Comparison of ENCODE assay signal across 8 mouse cellular contexts in genomic region chr1:180903666-180904038, GRCm38 (mm10). TPM values are rescaled to one million over a fixed set of nuclear protein-coding genes. Genes with fewer than 3 reads are reported as not detected.
DNase-seq lines count a peak whose midpoint lies in the region; ATAC-seq and TF ChIP-seq lines count a peak whose summit lies in the region.

No protein-coding gene starts in this region.

- WGBS in embryonic facial prominence, embryonic 13.5 days, result 38% methylated on average over 10 of the region's 10 CpGs
- WGBS in intestine, postnatal 0 days, result 24% methylated on average over 10 of the region's 10 CpGs

- 0 out of 2 replicates have a peak, but pooled peaks cover 3% of the 10 kb centered on the region for H3K27me3 ChIP-seq in embryonic facial prominence, embryonic 13.5 days
- no peaks in the 10 kb centered on the region for H3K27me3 ChIP-seq in intestine, postnatal 0 days (replicated peaks; ENCODE audit: control insufficient read depth, insufficient read depth, low read length)
- peaks cover 13% of the 10 kb centered on the region for H3K27me3 ChIP-seq in myocyte (ENCODE audit: control insufficient read depth, insufficient read depth, insufficient read length)

- peak overlapping the region; percentile 81 for H3K4me3 ChIP-seq in left cerebral cortex, adult 2 months
- peak overlapping the region; percentile 93 for H3K4me3 ChIP-seq in embryonic facial prominence, embryonic 13.5 days
- H3K4me3 ChIP-seq in intestine, postnatal 0 days (ENCODE audit: low read depth, low read length), result peak overlapping the region; percentile 64
- peak overlapping the region; percentile 64 for H3K4me3 ChIP-seq in myocyte

- no peak for ATAC-seq in embryonic facial prominence, embryonic 13.5 days (ENCODE audit: insufficient number of reproducible peaks, insufficient read depth, low FRiP score, low TSS enrichment, low read depth)
- 0 out of 2 replicates have a peak, but pooled peaks have one; percentile 14 for ATAC-seq in intestine, postnatal 0 days
- no peak for ATAC-seq in monocyte, adult 5-6 weeks (replicated peaks; ENCODE audit: insufficient number of reproducible peaks, low FRiP score, low TSS enrichment, poor library complexity, severe bottlenecking)

- H3K9me3 ChIP-seq in embryonic facial prominence, embryonic 13.5 days, result no peaks in the 10 kb centered on the region
- no peaks in the 10 kb centered on the region for H3K9me3 ChIP-seq in intestine, postnatal 0 days (ENCODE audit: control insufficient read depth)

- H3K79me2 ChIP-seq in myocyte (ENCODE audit: control insufficient read depth, insufficient read depth), result peaks cover 17% of the 10 kb centered on the region

- H3K36me3 ChIP-seq in embryonic facial prominence, embryonic 13.5 days, result peaks cover 29% of the 10 kb centered on the region
- peaks cover 13% of the 10 kb centered on the region for H3K36me3 ChIP-seq in intestine, postnatal 0 days (ENCODE audit: control insufficient read depth, insufficient read depth)
- H3K36me3 ChIP-seq in myocyte (ENCODE audit: control insufficient read depth, insufficient read depth), result no peaks in the 10 kb centered on the region

- H3ac ChIP-seq in myocyte (ENCODE audit: control insufficient read depth, insufficient read length), result peak overlapping the region; percentile 84

- intact Hi-C loops in left cerebral cortex, adult 2 months (cut with DNase I), result no loop called here
- intact Hi-C loops in left cerebral cortex, postnatal 4 days (cut with DNase I), result loop anchor here (5.0 to 10.0 kb wide), 3 partner anchors 69 to 191 kb away; no protein-coding TSS in a partner anchor
- intact Hi-C loops in left cerebral cortex, postnatal 14 days (cut with DNase I), result no loop called here

- peak overlapping the region; percentile 94 for H3K9ac ChIP-seq in embryonic facial prominence, embryonic 13.5 days
- 0 out of 2 replicates have a peak overlapping the region, but pooled peaks have one; percentile 17 for H3K9ac ChIP-seq in intestine, postnatal 0 days (ENCODE audit: low read depth, low read length)

- DNase-seq in left cerebral cortex, adult 2 months (ENCODE audit: extremely low spot score in 1 of 2, low spot score in 2 of 2), result no peak
- DNase-seq in left cerebral cortex, postnatal 4 days, result no peak
- no peak for DNase-seq in urinary bladder, adult 2 months (ENCODE audit: low spot score)
- no peak for DNase-seq in left cerebral cortex, postnatal 14 days (ENCODE audit: low spot score in 2 of 2)

- H3K4me1 ChIP-seq in embryonic facial prominence, embryonic 13.5 days, result peaks cover 20% of the 10 kb centered on the region
- no peaks in the 10 kb centered on the region; the same call in 1 of the 2 replicates for H3K4me1 ChIP-seq in intestine, postnatal 0 days (replicated peaks; ENCODE audit: control insufficient read depth, insufficient read depth, low read length)

- TF ChIP-seq CTCF in left cerebral cortex, adult 2 months (IDR thresholded peaks at IDR 0.05), result no peak
- TF ChIP-seq CTCF in intestine, postnatal 0 days (IDR thresholded peaks at IDR 0.05; ENCODE audit: low read depth), result no peak

- no peak for TF ChIP-seq POLR2A in myocyte (IDR thresholded peaks at IDR 0.05; ENCODE audit: insufficient read length, low read depth)

- H3K27ac ChIP-seq in left cerebral cortex, adult 2 months, result peak overlapping the region; percentile 88
- H3K27ac ChIP-seq in embryonic facial prominence, embryonic 13.5 days, result peak overlapping the region; percentile 90
- no peak overlapping the region for H3K27ac ChIP-seq in intestine, postnatal 0 days (ENCODE audit: low read depth, low read length)

- peak overlapping the region; percentile 84 for H3K4me2 ChIP-seq in embryonic facial prominence, embryonic 13.5 days
- peak overlapping the region; percentile 97 for H3K4me2 ChIP-seq in intestine, postnatal 0 days (replicated peaks; ENCODE audit: low read depth)
- peak overlapping the region; percentile 95 for H3K4me2 ChIP-seq in myocyte (ENCODE audit: low read depth)

TF ChIP-seq in myocyte, 11 proteins besides CTCF, POLR2A, EP300 and RAD21:
- no peak for TF ChIP-seq CEBPB (IDR thresholded peaks at IDR 0.05; ENCODE audit: insufficient read depth, poor library complexity, severe bottlenecking)
- TF ChIP-seq POLR2AphosphoS2 (IDR thresholded peaks at IDR 0.05; ENCODE audit: insufficient read length, low read depth), result no peak
- TF ChIP-seq SRF (IDR thresholded peaks at IDR 0.05; ENCODE audit: control insufficient read depth, insufficient read length, low read depth), result no peak
- TF ChIP-seq TCF12 (IDR thresholded peaks at IDR 0.05; ENCODE audit: insufficient read depth, poor library complexity, severe bottlenecking), result no peak
- TF ChIP-seq USF1 (IDR thresholded peaks at IDR 0.05; ENCODE audit: low read depth), result no peak
- TF ChIP-seq MAX (IDR thresholded peaks at IDR 0.05; ENCODE audit: low read depth), result no peak
- TF ChIP-seq MYOD1 (IDR thresholded peaks at IDR 0.05; ENCODE audit: control insufficient read depth in 1 of 3, insufficient read length in 2 of 3, low read depth in 2 of 3), result no peak
- no peak for TF ChIP-seq REST (IDR thresholded peaks at IDR 0.05; ENCODE audit: insufficient read depth, insufficient read length)
- no peak for TF ChIP-seq MYOG (IDR thresholded peaks at IDR 0.05; ENCODE audit: control insufficient read depth in 1 of 3, insufficient read depth in 1 of 3, insufficient read length in 2 of 3, low read depth in 2 of 3)
- no peak for TF ChIP-seq E2F4 (IDR thresholded peaks at IDR 0.05; ENCODE audit: insufficient read depth)
- no peak for TF ChIP-seq TCF3 (IDR thresholded peaks at IDR 0.05; ENCODE audit: insufficient read length, low read depth)

RNA-seq across cellular contexts. Expression of gene Pycr2, which starts 0.4 kb away (rescaled TPM):
- 10 to 100 TPM; 26.7 to 28.3 TPM for total RNA-seq in left cerebral cortex, adult 2 months (2021)
- 10 to 100 TPM; 28.6 to 31.6 TPM for total RNA-seq in left cerebral cortex, postnatal 4 days (2021)
- polyA plus RNA-seq in embryonic facial prominence, embryonic 13.5 days (2015; fragmentation: Nextera tagmentation; extraction: Ambion mirVana), result 98.7 and 109 TPM in 2 replicates
- polyA plus RNA-seq in intestine, postnatal 0 days (2015; fragmentation: Nextera tagmentation; extraction: Ambion mirVana), result 24.5 and 26.3 TPM in 2 replicates
- 52.6 TPM for polyA plus RNA-seq in myocyte (2012; fragmentation: generic; extraction: Trizol)
- total RNA-seq in monocyte, adult 5-6 weeks (2017), result 12.9 to 16.2 TPM (median 14.3 TPM) in 3 replicates
- 34.1 and 46.5 TPM in 2 replicates for polyA plus RNA-seq in urinary bladder, adult 2 months (2012; rRNA removed)
- total RNA-seq in left cerebral cortex, postnatal 14 days (2021), result 10 to 100 TPM; 29.3 to 30.6 TPM

RNA-seq across cellular contexts. Expression of gene Lefty2, which starts 10.7 kb away (rescaled TPM):
- total RNA-seq in left cerebral cortex, adult 2 months (2021), result under 1 TPM; 0.61 to 0.84 TPM
- total RNA-seq in left cerebral cortex, postnatal 4 days (2021), result 10 to 100 TPM in 1 of 2 experiments, 1 to 10 TPM in 1; 9.9 to 14.0 TPM
- polyA plus RNA-seq in embryonic facial prominence, embryonic 13.5 days (2015; fragmentation: Nextera tagmentation; extraction: Ambion mirVana), result 0.11 and 0.48 TPM in 2 replicates
- polyA plus RNA-seq in intestine, postnatal 0 days (2015; fragmentation: Nextera tagmentation; extraction: Ambion mirVana), result not detected in 2 replicates
- polyA plus RNA-seq in myocyte (2012; fragmentation: generic; extraction: Trizol), result not detected
- not detected in 3 replicates for total RNA-seq in monocyte, adult 5-6 weeks (2017)
- polyA plus RNA-seq in urinary bladder, adult 2 months (2012; rRNA removed), result 0.29 and 0.44 TPM in 2 replicates
- 1 to 10 TPM; 2.0 to 4.9 TPM for total RNA-seq in left cerebral cortex, postnatal 14 days (2021)

RNA-seq across cellular contexts. Expression of gene Lefty1, which starts 31.2 kb away (rescaled TPM):
- under 1 TPM in 1 of 2 experiments, not detected in 1; 0.77 TPM for total RNA-seq in left cerebral cortex, adult 2 months (2021)
- 1 to 10 TPM; 2.9 to 3.4 TPM for total RNA-seq in left cerebral cortex, postnatal 4 days (2021)
- 1.6 and 2.1 TPM in 2 replicates for polyA plus RNA-seq in embryonic facial prominence, embryonic 13.5 days (2015; fragmentation: Nextera tagmentation; extraction: Ambion mirVana)
- 0.90 and 1.3 TPM in 2 replicates for polyA plus RNA-seq in intestine, postnatal 0 days (2015; fragmentation: Nextera tagmentation; extraction: Ambion mirVana)
- 2.9 TPM for polyA plus RNA-seq in myocyte (2012; fragmentation: generic; extraction: Trizol)
- total RNA-seq in monocyte, adult 5-6 weeks (2017), result not detected in 3 replicates
- polyA plus RNA-seq in urinary bladder, adult 2 months (2012; rRNA removed), result 27.3 and 32.8 TPM in 2 replicates
- total RNA-seq in left cerebral cortex, postnatal 14 days (2021), result 1 to 10 TPM in 1 of 2 experiments, under 1 TPM in 1; 0.37 to 1.9 TPM

RNA-seq across cellular contexts. Expression of gene Tmem63a, which starts 38.5 kb away (rescaled TPM):
- 10 to 100 TPM; 15.4 to 16.3 TPM for total RNA-seq in left cerebral cortex, adult 2 months (2021)
- 1 to 10 TPM; 1.8 to 3.3 TPM for total RNA-seq in left cerebral cortex, postnatal 4 days (2021)
- 13.6 and 13.7 TPM in 2 replicates for polyA plus RNA-seq in embryonic facial prominence, embryonic 13.5 days (2015; fragmentation: Nextera tagmentation; extraction: Ambion mirVana)
- polyA plus RNA-seq in intestine, postnatal 0 days (2015; fragmentation: Nextera tagmentation; extraction: Ambion mirVana), result 9.5 and 10.2 TPM in 2 replicates
- 45.5 TPM for polyA plus RNA-seq in myocyte (2012; fragmentation: generic; extraction: Trizol)
- total RNA-seq in monocyte, adult 5-6 weeks (2017), result 15.0 to 24.1 TPM (median 17.4 TPM) in 3 replicates
- 72.8 and 80.0 TPM in 2 replicates for polyA plus RNA-seq in urinary bladder, adult 2 months (2012; rRNA removed)
- 1 to 10 TPM; 8.8 to 9.3 TPM for total RNA-seq in left cerebral cortex, postnatal 14 days (2021)

RNA-seq across cellular contexts. Expression of gene Sde2, which starts 52.7 kb away (rescaled TPM):
- 10 to 100 TPM; 23.4 to 24.5 TPM for total RNA-seq in left cerebral cortex, adult 2 months (2021)
- 10 to 100 TPM; 28.4 to 29.0 TPM for total RNA-seq in left cerebral cortex, postnatal 4 days (2021)
- polyA plus RNA-seq in embryonic facial prominence, embryonic 13.5 days (2015; fragmentation: Nextera tagmentation; extraction: Ambion mirVana), result 36.0 and 42.7 TPM in 2 replicates
- 13.3 and 16.7 TPM in 2 replicates for polyA plus RNA-seq in intestine, postnatal 0 days (2015; fragmentation: Nextera tagmentation; extraction: Ambion mirVana)
- polyA plus RNA-seq in myocyte (2012; fragmentation: generic; extraction: Trizol), result 15.3 TPM
- total RNA-seq in monocyte, adult 5-6 weeks (2017), result 45.3 to 50.4 TPM (median 49.6 TPM) in 3 replicates
- polyA plus RNA-seq in urinary bladder, adult 2 months (2012; rRNA removed), result 18.3 and 19.0 TPM in 2 replicates
- total RNA-seq in left cerebral cortex, postnatal 14 days (2021), result 10 to 100 TPM; 20.9 to 24.2 TPM
